Mouse (Mus musculus): Measurements from ENCODE around the gene Gtf2a1l.

Gene Gtf2a1l

DNA sequence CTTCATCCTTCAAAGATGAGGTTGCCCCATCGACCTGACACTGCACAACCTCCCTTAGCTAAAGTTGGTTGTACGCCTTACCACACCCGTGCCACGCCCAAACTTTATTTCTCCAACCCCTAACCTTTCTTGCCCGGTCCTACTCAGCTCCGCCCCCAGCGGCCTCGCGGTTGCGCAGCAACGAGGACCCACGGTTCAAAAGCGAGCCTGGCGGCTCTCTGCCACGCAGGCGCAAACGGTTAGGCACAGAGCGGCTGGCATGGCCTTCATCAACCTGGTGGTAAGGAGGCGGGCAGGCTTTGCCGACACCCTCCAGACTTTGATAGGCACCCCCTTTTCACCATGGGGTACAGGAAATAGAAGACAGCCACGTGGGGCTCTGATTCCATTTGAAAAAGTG is at the start of gene Gtf2a1l:
Gene Gtf2a1l (plus strand): TSS at position 209 of the 400 bp plus-strand sequence.
- peak; percentile 38 to 56 for DNase-seq (ENCODE audit: low spot score in 2 of 2)

DNA sequence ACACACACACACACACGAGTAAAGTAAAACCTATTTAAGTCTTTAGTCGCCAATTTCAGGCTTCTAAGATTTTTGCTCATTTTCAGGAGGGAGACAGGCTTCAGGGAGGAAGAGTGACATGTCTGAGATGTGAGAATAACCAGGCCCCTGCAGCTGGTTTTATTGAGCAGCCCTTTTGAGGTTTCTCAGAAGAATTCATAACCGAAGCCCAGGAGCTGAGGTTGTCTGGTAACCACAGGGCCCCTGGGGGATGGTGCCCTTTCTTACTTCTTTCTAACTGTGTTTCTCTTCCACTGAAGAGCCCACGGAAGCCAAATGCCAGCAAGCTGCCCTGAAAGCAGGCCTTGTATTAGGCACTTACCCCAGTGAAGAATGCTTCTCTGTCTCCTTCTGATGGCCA is 47.5 kb upstream of the Gtf2a1l start:
- DNase-seq (ENCODE audit: low spot score in 2 of 2), result no peak

DNA sequence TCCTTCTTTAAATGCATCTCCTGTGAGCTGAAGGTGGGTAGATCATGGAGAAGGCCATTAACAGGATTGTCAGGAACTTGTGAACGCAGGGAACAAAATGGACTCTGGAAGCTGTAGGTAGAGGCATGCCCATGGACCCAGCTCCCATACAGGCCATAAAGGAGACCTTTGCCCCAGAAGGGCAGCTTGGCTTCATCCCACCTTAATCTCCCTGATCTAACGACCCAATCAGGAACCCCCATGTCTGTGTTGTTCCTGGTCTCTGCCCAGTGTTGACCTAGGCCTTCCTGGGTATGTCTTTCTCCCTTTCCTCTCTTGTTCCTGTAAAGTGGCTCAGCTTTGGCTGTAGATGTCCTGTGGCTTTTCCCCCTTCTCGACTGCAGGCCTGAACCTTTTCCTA is 47.1 kb upstream of the Gtf2a1l start:
- no peak for DNase-seq (ENCODE audit: low spot score in 2 of 2)

DNA sequence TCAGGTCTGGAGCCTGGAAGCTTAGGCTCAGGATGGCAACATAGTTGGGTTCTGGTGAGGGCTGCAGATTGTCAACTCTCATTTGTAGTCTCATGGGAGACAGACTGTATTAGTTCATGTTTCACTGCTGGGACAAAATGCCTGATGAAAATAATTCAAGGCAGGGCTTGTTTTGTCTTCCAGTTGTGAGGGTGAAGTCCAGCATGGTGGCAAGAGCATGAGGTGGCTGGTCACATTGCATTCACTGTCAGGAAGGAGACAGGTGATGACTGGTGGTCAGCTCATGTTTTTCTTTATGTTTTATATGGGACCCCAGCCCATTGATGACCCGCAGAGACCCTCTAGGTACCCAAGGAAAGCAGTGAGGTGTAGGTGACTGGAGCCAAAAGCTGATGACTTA is 45.7 kb upstream of the Gtf2a1l start:
- no peak for DNase-seq (ENCODE audit: low spot score in 2 of 2)

DNA sequence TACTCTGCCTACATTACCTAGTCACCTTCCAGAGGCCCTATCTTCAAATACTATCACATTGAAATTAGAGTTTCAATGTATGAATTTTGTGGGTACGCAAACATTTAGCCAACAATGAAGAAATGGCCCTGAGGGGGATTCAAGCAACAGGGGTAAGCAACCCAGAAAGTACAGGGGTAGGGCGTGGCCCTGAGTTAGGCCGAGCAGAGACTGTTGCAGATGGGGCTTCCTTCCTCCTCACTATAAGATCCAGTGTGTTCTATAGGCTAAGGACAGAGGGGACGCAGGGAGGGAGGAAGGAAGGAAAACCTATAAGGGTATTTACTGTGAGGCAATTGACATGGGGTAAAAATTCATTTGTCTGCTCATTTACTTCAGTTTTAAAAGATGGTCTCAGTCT is 44.1 kb upstream of the Gtf2a1l start:
- no peak for DNase-seq (ENCODE audit: low spot score in 2 of 2)

DNA sequence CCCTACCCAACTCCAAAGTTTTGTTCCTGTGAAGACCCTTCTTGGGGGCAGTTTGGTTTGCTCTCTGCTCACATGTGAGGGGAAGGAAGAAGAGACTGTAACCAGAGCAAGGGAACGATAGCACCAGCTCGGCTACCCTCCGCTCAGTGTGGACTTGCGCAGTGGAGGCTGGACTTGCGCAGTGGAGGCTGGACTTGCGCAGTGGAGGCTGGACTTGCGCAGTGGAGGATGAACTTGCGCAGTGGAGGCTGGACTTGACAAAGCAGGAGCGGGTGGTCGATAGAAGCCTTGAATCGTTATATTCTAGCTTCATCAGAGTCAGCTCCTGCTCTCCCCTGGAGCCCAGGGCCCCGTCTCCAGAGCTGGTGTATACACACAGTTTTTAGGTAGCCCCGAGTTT is 43.1 kb upstream of the Gtf2a1l start:
- no peak for DNase-seq (ENCODE audit: low spot score in 2 of 2)

DNA sequence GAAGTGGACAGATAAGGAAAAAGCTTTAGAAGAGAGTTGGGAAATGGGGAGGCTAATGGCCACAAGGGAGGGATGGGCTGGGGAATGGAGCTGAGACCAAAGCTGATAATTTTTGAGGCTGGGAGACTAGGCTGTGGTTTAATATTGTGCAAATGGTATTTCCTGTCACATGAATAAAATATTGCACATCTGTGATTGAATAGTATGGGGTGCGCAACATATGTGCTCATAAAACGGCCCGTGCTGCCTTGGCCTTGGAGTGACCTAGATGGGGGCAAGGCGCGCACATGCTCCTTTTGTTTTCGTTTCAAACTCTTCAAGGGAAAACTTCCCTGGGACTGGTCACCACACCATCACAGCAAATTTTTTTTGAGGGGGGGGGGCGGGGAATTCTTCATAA is 42.5 kb upstream of the Gtf2a1l start:
- DNase-seq (ENCODE audit: low spot score in 2 of 2), result no peak

DNA sequence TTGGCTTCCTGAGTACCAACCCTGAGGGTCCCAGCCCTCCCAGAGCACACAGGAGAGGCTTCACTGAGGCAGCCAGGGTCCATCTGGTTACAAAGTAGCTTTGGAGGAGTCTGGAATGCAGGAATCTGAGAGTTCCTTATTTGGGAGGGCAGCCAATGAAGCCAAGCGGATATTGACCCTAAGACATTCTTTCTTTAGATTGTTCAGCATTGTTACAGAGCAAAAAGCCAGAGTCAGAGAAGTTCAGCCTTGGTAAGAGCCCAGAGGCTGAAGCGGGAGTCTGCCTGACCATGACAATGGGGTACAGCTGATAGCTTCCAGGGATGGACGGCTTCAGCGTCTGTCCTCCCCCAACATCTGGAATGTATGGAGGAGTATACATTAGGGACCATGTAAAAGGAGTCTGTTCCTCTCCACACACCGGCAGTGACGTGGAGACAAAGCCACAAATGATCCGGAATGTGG is 42.1 kb upstream of the Gtf2a1l start:
- DNase-seq (ENCODE audit: low spot score in 2 of 2), result no peak

DNA sequence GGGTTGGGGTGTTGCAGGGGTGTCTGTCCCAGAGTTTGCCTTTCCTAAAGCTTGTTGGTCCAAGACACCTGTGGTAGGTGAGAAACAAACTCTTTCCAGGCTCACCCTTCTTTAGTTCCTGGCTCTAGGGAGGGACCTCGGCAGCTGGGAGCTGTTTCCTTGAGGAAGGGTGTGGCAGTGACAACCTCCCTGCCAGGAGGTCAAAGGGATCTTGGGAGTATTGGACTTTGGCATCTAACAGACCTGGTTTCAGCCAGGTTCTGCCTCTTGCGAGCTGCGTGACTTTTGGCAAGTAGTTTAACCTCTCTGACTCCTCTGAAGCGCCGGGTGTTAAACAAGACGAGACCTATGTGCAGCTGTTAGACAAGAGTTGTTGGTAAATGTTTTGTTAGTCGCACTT is 41.3 kb upstream of the Gtf2a1l start:
- DNase-seq (ENCODE audit: low spot score in 2 of 2), result no peak

DNA sequence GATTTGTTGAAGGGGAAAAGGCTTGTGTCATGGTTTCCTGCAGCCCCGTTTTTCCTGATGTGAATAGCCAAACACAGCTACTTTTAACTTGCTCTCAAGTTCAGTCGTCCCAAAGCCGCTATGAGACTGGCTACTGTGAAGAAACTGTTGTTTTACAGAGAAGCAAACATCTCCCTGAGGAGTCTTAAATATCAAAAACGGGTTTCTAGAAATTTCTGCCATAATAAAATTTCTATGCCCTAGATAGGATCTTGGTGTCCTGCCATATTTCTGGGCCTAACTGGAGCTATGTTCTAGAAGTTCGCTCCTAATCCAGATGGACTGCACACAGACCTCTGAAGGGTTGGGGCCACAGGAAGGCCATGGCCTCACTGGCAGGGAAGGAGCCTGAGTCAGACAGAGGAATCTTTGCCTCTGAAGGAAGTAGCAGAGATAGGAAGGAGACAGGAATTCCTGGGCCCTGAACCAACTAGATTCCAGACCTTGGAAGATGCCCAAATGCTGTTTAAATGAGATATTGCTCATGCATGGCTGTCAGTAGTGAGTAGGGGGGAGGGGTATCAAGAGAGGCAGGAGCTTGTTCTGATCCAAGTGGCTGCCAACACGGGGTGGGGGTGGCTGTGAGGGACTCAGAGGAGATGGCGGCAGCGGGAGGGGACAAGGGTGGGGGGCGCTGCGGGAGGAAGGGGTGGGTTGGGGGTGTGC is 39.6 kb upstream of the Gtf2a1l start:
- peak in 1 of 2 experiments; percentile 33 for DNase-seq (ENCODE audit: low spot score in 2 of 2)

DNA sequence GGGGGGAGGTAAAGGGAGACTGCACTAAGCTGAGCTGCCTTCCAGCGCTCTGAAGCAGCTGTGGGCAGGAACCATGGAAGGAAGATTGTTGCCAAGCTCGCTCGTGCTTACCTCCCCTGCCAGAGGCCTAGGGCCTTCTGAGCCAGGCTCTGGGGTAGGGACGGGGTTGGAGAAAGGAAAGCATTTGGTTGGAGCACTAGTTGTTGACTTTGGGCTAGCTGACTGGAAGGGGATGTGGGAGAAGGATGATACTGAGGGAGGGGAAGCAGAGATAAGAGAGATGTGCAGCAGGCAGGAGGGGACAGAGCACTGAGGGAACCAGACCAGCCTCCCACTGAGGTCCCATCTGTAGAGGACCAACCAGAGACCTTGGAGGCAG is 39.1 kb upstream of the Gtf2a1l start:
- peak in 1 of 2 experiments; percentile 28 for DNase-seq (ENCODE audit: low spot score in 2 of 2)

DNA sequence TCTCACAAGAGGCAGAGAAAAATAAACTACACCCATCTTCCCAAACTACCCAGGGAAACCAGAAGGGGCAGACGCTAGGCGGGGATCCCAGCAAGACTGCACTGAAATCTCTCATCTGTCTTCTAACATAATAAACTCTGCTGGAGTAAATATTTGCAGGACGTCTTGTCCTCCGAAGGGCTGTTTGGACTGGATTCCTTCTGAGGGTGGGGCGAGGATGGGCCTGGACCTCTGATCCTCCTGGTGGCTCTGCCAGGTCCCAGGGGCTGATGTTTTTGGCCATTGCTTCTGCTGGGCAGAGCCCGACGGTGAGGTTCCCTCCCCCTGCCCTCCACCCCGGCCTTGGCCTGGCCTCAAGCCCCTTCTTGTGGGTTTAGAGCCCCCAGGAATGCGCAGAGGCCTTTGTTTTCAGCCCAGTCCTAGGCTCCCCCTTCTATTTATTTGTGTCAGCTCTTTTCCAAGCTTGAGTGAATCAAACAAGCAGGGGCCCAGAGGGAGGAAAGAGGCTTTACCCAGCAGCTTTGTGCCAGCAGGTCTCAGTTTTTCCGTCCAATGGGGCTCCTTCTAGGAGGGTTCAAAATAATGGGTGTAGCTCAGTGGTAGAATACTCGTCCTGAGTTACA is 38.4 kb upstream of the Gtf2a1l start:
- no peak for DNase-seq (ENCODE audit: low spot score in 2 of 2)

DNA sequence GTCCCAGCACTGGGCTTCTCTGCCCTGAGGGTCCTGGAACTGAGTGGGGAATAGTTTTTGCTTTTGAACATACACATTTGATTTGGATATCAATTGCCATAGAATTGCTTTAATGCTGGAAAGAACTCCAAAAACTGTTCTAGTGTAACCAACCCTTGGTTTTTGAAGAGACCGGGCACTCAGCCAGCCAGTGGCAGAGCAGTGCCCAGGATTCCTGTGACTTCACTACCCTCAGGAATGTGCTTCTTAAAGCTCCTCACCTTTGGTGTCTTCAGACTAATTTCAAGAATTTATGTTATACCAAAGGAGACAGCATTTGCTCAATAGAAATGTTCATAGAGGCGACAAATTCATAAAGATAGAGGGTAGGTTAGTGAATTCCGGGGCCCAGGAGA is 37.9 kb upstream of the Gtf2a1l start:
- DNase-seq (ENCODE audit: low spot score in 2 of 2), result no peak

DNA sequence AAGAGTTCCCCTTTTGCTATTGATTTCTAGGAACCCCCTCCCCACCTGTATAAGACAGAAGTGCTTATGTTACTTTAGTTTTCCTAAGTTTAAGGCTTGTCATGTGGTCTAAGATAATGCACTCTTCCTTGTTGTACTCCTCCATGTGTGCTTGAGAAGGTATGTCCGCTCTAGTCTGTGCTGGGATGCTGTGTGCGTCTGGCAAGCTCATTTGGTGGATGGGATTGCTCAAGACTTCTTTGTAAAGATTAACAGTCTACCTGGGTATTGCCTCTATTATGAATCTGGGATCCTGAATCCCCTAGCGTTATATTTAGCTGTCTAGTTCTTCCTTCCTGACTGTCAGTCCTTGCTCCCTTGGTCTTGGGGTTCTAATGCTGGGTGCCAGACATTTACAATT is 35.8 kb upstream of the Gtf2a1l start:
- DNase-seq (ENCODE audit: low spot score in 2 of 2), result no peak

DNA sequence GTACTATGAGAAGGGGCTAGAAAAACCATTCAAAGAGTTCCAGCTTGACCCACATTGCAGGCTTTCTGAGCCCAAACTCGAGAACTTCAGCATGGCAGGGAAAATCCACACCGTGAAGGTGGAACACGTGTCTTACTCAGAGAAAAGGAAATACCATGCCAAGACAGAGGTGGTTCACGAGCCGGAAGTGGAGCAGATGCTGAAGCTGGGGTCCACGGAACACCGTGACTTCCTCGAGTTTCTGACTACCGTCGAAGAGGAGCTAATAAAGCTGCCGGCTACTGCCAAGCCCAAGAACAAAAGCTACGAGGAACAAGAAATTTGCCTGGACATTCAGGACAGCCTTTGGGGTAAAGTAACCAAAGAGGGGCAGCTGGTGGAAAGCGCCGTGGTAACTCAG is 32.4 kb upstream of the Gtf2a1l start:
- DNase-seq (ENCODE audit: low spot score in 2 of 2), result no peak

DNA sequence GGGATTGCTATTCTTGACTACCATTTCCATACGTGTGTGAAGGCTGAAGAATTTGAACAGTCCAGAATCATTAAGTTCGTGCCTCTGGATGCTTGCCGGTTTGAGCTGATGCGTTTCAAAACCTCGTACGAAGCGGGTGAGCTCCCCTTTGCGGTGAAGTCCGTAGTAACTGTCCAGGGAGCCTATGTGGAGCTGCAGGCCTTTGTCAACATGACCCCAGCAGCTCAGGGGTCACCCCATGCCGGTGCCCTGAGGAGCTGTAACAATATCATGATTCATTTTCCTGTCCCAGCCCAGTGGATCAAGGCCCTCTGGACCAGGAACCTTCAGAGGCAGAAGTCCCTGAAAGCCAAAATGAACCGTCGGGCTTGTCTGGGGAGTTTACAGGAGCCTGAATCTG is 31.9 kb upstream of the Gtf2a1l start:
- DNase-seq (ENCODE audit: low spot score in 2 of 2), result no peak

DNA sequence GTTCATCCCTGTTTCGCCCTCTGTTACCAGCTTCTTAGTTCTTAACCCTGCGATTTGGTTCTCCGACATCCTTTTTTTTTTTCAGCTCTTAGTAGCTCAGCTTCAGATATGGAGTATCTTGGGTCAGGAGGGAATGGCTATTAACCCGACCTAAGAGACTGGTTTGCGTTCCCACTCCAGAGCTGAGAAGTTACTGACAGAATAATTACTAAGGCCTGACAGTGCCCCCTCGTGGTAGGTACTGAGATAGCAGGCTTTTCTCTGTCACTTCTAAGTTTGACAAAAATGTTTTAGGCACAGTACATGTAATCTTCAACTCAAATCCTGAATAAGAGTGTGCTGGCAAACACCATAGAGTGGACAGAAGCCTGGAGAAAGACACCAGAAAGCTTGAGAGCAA is 27.4 kb upstream of the Gtf2a1l start:
- DNase-seq (ENCODE audit: low spot score in 2 of 2), result peak; percentile 44 to 73

DNA sequence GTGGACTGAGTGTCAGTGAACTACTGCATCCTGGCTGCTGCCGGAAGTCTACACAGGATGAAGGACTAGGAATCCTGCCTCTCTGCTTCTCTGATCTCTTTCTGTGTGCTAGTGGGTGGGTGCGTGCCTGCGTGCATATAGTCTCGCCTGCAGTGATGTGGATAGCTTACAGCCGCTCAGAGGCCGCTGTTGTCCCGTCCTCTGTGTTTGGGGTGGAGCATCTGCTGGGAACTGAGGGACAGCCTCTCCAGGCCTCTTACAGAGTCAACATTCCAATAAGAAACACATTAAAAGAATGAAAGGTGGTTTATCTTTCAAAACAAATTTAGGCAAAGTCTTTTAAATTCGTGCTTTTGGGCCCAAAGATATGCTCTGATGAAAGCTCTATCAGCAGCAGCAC is 26.6 kb upstream of the Gtf2a1l start:
- DNase-seq (ENCODE audit: low spot score in 2 of 2), result no peak

DNA sequence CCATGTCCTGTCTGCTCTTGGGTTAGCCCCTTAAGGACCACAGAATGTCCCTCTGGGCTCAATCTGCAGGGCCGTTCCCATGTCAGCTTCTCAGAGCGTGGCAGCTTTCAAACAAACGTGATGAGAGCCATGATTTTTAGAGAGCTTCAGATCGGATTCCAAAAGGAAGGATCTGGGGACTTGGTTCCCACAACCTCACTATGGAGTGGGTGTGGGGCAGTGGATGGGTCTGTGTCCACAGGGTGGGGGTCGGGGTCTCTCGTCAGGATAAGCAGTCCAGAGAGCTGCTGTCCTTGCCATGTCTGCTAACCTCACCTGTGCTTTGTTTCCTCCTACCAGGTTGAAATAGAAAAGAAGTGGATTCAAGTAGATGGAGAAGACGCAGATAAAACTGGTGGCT is 23.6 kb upstream of the Gtf2a1l start:
- no peak for DNase-seq (ENCODE audit: low spot score in 2 of 2)

DNA sequence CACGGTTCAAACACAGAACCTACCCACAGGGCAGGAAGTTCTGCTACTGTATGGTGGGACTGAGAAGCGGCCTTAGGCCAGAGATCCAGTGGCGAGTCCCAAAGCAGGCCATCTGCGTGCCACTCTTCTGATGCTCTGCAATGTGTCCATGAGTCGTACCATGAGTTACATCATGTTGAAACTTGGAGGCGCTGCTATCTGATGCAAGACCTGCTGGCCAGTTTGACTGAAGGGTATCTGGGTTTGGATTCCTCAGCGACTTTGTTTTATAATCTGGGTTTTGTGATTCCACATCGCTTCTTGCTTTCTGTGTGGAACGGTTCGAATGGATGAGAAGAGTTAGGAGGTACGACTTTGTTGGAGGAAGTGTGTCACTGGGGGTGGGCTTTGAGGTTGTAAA is 23.2 kb upstream of the Gtf2a1l start:
- no peak for DNase-seq (ENCODE audit: low spot score in 2 of 2)

DNA sequence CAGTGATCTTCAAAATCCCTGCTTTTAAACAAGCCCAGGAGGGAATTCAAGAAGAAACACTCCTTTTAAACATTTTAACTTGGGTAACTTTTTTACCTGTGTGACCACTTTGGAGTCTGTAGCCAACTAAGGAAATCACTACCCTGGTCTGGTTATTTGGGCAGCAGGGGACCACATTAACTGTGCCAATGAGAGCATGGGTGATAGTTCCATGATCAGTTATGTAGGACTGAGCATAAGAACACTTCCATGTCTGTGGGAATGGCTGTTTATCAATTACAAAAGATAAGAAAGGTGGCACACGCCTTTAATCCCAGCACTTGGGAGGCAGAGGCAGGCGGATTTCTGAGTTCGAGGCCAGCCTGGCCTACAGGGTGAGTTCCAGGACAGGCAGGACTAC is 21.3 kb upstream of the Gtf2a1l start:
- DNase-seq (ENCODE audit: low spot score in 2 of 2), result no peak

DNA sequence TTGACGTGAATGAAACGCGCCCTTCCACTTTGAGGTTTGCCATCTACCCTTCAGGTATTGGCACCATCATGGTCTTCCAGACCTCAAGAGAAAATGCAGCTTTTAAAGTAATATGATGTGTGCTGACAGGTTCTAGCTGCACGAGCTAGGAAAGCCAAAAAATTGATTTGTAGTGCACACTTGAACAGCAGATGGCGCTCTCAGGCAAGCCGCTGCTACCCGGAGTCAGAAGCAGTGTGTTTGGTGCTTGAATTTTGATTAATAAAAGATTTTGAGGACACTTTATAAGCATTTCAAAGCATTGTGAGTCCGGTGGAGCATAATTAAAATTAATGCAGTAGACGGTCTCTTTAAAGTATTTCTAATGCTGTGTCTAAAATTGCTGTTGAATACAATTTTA is 16.4 kb upstream of the Gtf2a1l start:
- DNase-seq (ENCODE audit: low spot score in 2 of 2), result peak; percentile 61 to 80

DNA sequence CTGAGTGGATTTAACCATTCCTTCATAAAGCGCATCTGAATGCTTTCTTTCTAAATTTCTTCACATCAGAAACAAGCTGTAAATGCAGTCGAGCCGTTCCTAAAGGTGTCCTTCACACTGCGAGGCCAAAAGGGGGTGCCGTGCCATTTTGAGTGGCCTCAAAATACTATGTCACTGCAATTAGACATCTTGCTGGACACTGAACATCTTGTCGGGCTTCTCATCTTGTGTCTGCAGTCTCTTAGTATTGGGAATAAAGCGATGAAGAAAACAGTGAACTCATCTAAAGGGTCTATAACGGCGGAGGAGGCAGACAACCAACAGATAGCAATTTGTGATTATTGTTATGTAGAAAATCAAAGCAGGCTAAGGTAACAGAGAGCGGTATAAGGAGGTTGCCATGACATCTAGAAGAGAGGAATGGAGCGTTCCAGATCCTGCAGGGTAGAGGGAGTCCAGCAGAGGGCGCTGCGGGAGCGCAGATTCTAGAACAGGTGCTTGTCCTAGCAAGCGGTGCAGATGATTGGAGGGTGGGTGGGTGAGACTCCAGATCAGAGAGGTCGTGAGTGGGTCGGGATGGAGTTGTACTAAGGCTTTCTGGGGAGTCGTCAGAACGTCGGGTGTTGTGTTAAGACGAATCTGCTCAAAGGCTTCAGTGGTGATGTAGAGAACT is 15.6 kb upstream of the Gtf2a1l start:
- peak; percentile 84 to 91 for DNase-seq (ENCODE audit: low spot score in 2 of 2)
